Mouse (Mus musculus) liver, postnatal 0 days (tissue): ENCODE measurements around the gene Rundc3a.

ENCODE experiments used
- CTCF ChIP-seq: sonication (generic); IDR thresholded peaks from 2 replicates; pipeline ENCODE4 v1.5.1; 2016; ENCODE audit warnings: antibody characterized with exemption, low read depth
- EP300 ChIP-seq: IDR thresholded peaks from 2 replicates; pipeline ENCODE4 v1.6.1; 2016; ENCODE audit warnings: antibody characterized with exemption, low read depth, mild to moderate bottlenecking

- TF ChIP-seq CTCF (no peak), EP300 (no peak)
These were observed 32.5 kb downstream of the Rundc3a start for GRCm38 (mm10) chr11:102425555-102426316.
